Mouse (Mus musculus): ENCODE data around the gene Cpsf3.

GRCm38 (mm10) chr12:21244375-21244960 is 40.7 kb upstream of the Cpsf3 start:
- TF ChIP-seq CTCF (IDR thresholded peaks at IDR 0.05; ENCODE audit: extremely low read depth, insufficient read depth, low read length) (no peak), POLR2A (IDR thresholded peaks at IDR 0.05; ENCODE audit: extremely low read depth, insufficient read depth, low read length) (no peak)

Measured in cortical plate, adult 2 months (tissue).